9 mouse cellular contexts compared by ENCODE assay signal in genomic region chr2:10300244-10300643, GRCm38 (mm10).
DNase-seq lines count a peak whose midpoint lies in the region; ATAC-seq and TF ChIP-seq lines count a peak whose summit lies in the region.
"Had no signal": no experiment of that assay in that cellular context is flagged by ENCODE, and none has a peak within 500 bp of the region (broad histone marks: within the 10 kb centered on the region; RNA-seq: fewer than 3 reads in every experiment).

No protein-coding gene starts in this region.

- intact Hi-C loops in gastrocnemius, adult 2 months (cut with DNase I) = no loop called here
- intact Hi-C loops in gastrocnemius, postnatal 36 days (cut with DNase I) = no loop called here

- 52% methylated on average over 7 of the region's 7 CpGs for WGBS in lung, postnatal 0 days
- 57% methylated on average over 7 of the region's 7 CpGs for WGBS in heart, embryonic 11.5 days (ENCODE audit: insufficient replicate concordance)

- H3K36me3 ChIP-seq in lung, postnatal 0 days (ENCODE audit: insufficient read depth, low read length) = no peaks in the 10 kb centered on the region
- no peaks in the 10 kb centered on the region for H3K36me3 ChIP-seq in splenic B cell, adult 2 months (ENCODE audit: control insufficient read depth, insufficient read depth, low read length, poor library complexity, severe bottlenecking)
- no peaks in the 10 kb centered on the region for H3K36me3 ChIP-seq in heart, embryonic 11.5 days (ENCODE audit: control insufficient read depth, insufficient read depth, low read length)
- H3K36me3 ChIP-seq: G1E had no signal

- CTCF ChIA-PET in Patski (lab: Charles Lee) = interaction anchor here (1.1 kb wide), 1 partner anchor 11 kb away, joined by 3 read pairs; no protein-coding TSS in a partner anchor

- H3K4me2 ChIP-seq in lung, postnatal 0 days (replicated peaks; ENCODE audit: low read depth, low read length) = no peak overlapping the region
- H3K4me2 ChIP-seq in heart, embryonic 11.5 days = no peak overlapping the region

- no peaks in the 10 kb centered on the region for H3K9me3 ChIP-seq in lung, postnatal 0 days (ENCODE audit: low read length)
- no peaks in the 10 kb centered on the region for H3K9me3 ChIP-seq in heart, embryonic 11.5 days (replicated peaks; ENCODE audit: control insufficient read depth, low read length)
- H3K9me3 ChIP-seq: G1E had no signal

- in situ Hi-C loops in Patski (cut with MboI; ENCODE audit: low pct_unique_long_range_greater_than_20kb) = no loop called here

- H3K9ac ChIP-seq in lung, postnatal 0 days (replicated peaks; ENCODE audit: low read depth) = no peak overlapping the region
- H3K9ac ChIP-seq in heart, embryonic 11.5 days (ENCODE audit: low read depth, low read length) = no peak overlapping the region

- DNase-seq in gastrocnemius, adult 2 months = no peak
- no peak for DNase-seq in gastrocnemius, postnatal 36 days
- DNase-seq in lung, postnatal 0 days (ENCODE audit: low spot score) = no peak
- DNase-seq in lung, postnatal 14 days = no peak
- DNase-seq in Patski (ENCODE audit: low read depth, low spot score) = no peak
- peak; percentile 11 for DNase-seq in splenic B cell, adult 2 months (ENCODE audit: low read depth, low spot score)
- no peak for DNase-seq in urinary bladder, postnatal 4 days (ENCODE audit: low spot score in 2 of 2)

- H3K4me3 ChIP-seq in gastrocnemius, adult 2 months = peak overlapping the region; percentile 64; the same call in 1 of the 2 replicates
- no peak overlapping the region for H3K4me3 ChIP-seq in lung, postnatal 0 days (ENCODE audit: low read depth, low read length)
- no peak overlapping the region for H3K4me3 ChIP-seq in heart, embryonic 11.5 days (ENCODE audit: low read depth, low read length)

- POLR2A ChIA-PET in Patski (lab: Charles Lee) = no interaction called here

- no peak overlapping the region for H3K27ac ChIP-seq in gastrocnemius, adult 2 months
- no peak overlapping the region for H3K27ac ChIP-seq in lung, postnatal 0 days (ENCODE audit: low read length)
- H3K27ac ChIP-seq in heart, embryonic 11.5 days (ENCODE audit: low read depth, low read length) = no peak overlapping the region

- no peaks in the 10 kb centered on the region for H3K27me3 ChIP-seq in lung, postnatal 0 days (replicated peaks; ENCODE audit: insufficient read depth, low read length)
- H3K27me3 ChIP-seq in Patski = no peaks in the 10 kb centered on the region
- no peaks in the 10 kb centered on the region for H3K27me3 ChIP-seq in splenic B cell, adult 2 months (ENCODE audit: control insufficient read depth, insufficient read depth, low read length, poor library complexity, severe bottlenecking)
- H3K27me3 ChIP-seq in heart, embryonic 11.5 days (ENCODE audit: control insufficient read depth, insufficient read depth, low read length) = no peaks in the 10 kb centered on the region

- ATAC-seq in lung, postnatal 0 days = no peak
- ATAC-seq in Patski = no peak
- ATAC-seq in heart, embryonic 11.5 days (replicated peaks; ENCODE audit: insufficient number of reproducible peaks, low FRiP score, low TSS enrichment) = no peak

- H3K4me1 ChIP-seq in lung, postnatal 0 days (ENCODE audit: insufficient read depth, low read depth, low read length) = no peaks in the 10 kb centered on the region; the same call in 1 of the 2 replicates
- H3K4me1 ChIP-seq in heart, embryonic 11.5 days (ENCODE audit: control insufficient read depth, insufficient read depth, low read length) = no peaks in the 10 kb centered on the region

- peak; percentile 46; the same call in 1 of the 2 replicates for TF ChIP-seq CTCF in gastrocnemius, adult 2 months (IDR thresholded peaks at IDR 0.05)
- peak; percentile 47 for TF ChIP-seq CTCF in lung, postnatal 0 days (IDR thresholded peaks at IDR 0.05)
- TF ChIP-seq CTCF in Patski (IDR thresholded peaks at IDR 0.05) = peak; percentile 44

- no peak for TF ChIP-seq EP300 in lung, postnatal 0 days (IDR thresholded peaks at IDR 0.05)
